Mouse (Mus musculus) naive thymus-derived CD4-positive, alpha-beta T cell, adult 2 months (primary cell): Measurements from ENCODE around the gene Epha7.

Experiments
- DNase-seq: peaks from one replicate; pipeline ENCODE4 v3.0.0-alpha.2; 2011; ENCODE audit warnings: low read depth

Epha7 gene

DNA sequence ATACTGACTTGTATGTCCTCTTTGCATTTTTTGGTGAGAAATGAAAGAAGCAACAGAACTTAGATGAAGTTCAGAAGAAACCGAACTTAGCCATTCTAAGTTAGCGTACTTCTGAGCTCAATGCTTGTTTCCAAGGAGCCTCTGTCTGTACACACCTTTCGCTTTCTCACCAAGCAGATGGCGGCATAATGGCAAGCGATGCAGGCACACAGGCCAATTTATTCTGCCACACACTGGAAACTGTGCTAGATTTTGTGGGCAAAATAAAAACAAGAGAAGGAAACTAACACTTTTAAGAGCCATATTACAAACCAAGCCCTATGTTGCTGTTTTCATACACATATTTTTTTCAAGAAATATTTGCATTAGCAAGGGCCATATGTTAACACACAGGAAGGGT is 88.6 kb downstream of the Epha7 start:
- DNase-seq = no peak

DNA sequence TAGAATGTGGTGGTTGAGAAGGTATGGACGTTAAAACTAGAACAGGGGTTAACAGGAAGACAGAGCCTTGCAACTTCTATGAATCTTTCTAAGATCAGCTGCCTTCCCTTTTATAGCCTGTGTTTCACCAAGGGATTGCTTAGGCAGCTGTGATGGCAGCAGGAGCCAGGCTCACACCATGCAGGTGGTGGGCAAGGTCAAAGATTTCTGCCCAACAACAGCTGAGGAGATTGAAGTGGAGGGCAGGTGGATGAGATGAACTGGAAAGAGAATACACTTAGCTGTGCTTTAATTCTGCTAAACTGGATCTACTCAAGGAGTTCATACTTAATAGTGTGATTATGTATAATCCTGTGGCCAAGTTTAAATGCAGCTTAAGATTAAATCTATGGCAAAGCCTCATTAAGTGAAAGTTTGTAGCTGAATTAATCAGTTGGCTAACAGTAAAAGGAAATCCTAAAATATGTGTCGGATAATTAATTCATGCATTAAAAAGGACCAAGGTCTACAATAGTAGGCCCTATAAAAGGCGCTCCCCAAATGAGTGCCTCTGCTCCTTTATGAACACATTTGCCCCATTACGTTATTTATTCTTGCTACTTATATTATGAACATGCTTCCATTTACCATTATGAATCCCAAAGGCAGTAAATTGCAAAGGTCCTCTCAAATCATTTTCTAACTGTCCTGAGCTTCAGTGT is 89.2 kb downstream of the Epha7 start:
- no peak for DNase-seq

DNA sequence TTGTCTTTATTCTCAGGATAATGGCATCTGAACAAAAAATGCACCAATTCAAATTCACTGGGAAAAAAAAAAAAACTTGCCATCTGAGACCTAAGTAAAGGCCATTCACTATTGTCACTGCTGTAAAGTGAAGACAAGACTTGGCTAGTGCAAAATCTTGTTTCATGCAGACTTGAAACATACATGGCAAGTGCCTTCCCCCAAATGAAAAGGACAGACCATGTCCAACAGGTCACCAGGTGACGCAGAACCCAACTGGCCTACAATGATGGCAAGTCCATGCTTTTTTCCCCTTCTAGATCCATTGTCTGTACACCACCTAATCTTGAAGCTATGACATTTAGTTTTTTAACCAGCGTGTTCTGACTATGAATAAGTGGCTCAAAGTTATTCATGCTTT is 94.1 kb downstream of the Epha7 start:
- DNase-seq = no peak

DNA sequence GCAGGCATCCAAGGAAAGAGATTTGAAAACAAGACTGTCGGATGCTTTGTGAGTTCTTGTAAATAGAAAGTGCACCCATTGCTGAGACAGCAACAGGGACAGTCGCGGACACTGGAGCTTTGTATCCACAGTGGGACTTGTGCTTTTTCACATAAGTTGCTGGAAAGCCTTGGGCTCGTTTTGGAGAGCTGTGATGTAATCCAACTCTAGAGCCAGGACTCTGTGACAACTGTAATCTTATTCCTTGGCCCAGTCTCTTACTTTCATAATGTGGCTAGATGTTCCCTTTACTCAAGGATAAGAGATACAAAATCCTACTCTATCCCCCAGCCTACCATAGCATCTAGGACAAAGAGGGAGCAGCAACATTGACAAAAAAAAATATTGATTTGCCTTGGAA is 97.2 kb downstream of the Epha7 start:
- DNase-seq = no peak

DNA sequence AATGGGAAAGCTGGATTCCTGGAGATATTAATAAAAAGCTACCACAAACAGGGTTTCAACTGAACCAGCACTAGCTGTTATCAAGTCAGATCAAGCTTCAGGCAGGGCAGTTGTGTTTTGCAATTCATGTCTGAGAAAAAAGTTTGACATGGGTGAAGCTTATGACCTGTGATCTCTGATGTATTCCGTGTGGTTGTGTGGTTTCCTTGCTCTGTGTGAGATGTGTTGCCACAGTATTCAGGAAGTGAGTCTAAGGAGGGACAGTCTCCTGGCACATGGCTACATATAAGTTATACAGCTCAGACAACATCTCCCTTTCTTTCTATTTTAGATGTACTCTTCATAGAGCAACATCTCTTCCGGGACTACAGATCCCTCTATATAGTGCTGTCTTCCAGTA is 99.1 kb downstream of the Epha7 start:
- no peak for DNase-seq

DNA sequence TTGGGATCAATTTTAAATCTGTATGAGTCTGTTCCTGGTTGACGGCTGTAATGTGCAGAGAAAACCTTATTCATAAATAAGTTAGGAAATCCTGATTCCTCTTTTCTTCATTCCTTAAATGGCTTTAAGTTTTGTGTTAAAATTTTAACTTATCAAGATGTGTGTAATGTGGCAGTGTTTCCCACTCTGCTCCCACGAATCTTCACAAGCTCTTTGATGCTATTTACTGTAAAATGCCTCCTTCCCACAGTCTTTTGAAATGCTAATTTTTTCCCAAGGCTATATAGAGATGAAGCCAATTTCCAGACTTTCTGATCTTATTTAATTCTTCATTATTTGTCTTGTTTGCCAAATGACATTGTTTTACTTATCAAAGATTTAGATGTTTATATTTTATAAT is 100.7 kb downstream of the Epha7 start:
- DNase-seq = no peak

DNA sequence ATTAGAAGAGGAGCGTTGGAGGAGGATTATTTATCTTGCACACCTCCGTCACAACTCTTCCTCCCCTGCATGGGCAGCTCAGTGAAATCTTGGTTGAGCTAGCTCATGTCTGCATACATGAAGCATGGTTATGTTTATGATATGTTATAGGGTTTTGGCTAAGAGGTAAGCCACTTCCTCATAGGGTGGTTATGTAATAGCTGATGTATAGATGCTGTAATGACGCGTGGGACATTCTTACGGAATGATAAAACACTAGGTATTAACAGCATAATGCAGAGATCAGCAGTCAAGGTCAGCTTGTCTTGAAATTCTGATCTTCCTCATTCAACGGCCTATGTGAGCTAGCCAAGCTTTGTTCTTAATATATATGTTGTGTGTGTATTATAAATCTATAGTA is 107.7 kb downstream of the Epha7 start:
- no peak for DNase-seq

DNA sequence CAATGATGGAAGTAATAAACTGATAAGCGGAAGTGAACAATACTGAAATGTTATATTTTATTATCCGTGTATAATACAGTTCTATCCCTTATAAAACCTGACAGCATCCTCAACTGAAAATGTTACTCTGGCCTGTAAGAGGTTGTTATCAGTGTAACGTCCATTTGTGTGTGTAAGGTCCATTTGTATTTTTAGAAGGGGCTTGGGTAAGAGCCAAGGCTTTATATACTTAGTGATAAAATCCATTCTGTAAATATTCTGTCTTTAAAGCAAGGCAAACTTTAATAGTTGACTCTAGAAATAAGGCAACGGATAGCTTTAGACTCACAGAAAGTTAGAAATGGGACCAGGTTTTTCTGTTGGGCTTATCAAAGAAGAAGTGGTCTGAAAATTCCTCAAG is 113.1 kb downstream of the Epha7 start:
- DNase-seq = no peak

DNA sequence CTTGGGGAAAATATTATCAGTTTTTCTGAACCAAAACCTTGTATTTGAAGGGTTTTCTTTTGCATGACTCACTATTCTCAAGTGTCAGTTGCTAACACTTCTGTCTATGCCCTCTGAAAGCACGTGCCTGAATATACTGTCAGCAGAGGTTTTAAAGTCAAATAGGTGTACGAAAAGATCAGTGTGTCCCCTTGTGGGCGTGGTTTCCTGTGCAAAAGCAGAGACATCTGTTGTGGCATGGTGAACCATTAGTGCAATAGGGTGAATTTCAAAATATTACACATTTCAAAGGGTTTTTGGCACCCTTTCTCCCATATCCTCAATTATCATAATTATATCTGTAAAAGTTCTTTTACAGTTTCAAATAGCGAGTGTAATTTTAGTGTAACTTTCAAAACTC is 120.5 kb downstream of the Epha7 start:
- DNase-seq = no peak

DNA sequence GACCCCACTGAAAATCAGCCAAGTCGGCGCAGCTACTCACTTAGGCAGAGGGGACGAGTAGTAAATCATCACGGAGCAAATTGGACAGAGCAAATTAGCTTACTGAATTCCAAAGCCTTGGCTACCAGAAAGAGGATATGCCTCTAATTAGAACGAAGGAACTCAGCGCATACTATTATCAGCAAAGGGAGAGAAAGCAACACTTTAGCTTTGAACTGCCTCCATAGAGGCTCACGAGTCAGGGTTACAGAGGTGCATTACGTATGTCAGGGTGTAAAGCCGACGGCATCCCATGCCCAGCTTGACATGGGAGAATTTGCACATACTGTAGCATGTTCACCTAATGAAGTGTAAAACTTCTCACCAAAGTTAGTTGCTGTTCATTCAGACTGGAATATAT is 121.9 kb downstream of the Epha7 start:
- DNase-seq = no peak

DNA sequence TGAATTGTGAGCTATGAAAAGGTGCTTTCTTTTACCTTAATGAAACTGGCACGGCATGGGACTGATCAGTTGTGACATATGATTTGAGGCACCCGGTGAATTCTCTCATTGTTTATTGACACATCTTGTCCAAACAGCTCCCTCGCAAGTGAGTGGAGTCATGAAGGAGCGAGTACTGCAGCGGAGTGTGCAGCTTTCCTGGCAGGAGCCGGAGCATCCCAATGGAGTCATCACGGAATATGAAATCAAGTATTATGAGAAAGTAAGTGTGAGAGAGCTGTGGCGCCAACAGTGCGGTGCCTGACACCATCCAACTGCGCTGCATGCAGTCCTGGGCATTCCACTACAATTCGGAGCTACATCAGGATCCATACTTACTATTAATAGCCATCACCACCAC is 122.6 kb downstream of the Epha7 start:
- no peak for DNase-seq

DNA sequence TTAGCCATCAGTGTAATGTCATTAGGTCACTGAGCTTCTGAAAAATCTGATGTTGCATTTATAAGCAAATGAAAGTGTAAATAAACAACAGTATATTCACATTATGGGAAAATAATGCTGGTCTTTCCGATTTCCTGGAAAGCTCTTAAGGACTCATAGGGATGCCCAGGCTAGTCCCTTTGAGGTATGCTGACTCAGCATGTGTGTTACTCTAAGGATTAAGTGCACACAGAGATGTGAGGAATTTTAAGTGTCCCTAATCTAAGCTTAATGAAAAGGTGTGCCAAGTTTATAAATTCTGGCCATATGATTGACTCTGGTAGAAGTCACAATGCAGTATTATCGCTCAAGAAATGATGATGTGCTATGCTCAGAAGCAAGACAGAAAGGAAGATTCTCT is 127.8 kb downstream of the Epha7 start:
- no peak for DNase-seq

DNA sequence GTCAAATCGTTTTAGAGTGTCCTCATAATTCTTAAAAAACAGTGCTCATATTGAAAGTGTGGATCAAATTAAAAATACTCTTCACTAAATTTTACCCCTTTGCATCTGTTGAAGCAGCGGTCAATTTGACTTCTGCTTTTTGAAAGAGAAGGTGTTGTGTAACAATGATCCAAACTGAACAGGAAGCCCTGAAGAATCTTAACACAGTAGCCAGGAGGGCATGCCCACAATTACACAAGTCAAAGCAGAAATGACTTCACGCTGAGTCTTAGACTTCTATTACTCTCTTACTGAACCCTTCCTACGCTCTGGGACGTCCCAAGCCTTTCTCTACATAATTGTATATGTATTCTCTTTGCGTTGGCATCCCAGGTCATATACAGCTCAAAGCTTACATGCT is 131.3 kb downstream of the Epha7 start:
- no peak for DNase-seq

DNA sequence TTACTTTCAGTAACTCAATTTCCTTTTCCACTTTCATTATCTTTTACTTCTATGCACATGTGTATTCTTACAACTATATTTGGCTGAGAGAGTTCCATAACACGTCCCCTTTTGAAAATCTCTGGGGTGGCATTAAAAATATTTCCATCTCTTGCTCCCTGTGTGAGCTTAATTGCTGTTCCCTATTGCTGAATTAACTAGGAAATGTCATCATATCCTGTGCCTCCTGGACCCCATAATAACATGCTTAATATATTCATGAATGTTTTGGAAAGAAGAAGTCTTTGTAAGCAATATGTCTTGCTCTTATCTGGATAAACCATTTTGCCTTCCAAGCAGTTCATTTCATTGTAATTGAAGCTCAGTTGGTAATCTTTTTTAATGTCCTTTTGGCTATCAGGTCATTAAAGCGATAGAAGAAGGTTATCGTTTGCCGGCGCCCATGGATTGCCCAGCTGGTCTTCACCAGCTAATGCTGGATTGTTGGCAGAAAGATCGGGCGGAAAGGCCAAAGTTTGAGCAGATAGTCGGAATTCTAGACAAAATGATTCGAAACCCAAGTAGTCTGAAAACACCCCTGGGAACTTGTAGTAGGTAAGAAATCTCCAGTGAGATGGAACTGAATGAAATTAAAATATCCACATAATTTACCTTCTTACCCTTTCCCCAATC is 148.1 kb downstream of the Epha7 start:
- DNase-seq = no peak

DNA sequence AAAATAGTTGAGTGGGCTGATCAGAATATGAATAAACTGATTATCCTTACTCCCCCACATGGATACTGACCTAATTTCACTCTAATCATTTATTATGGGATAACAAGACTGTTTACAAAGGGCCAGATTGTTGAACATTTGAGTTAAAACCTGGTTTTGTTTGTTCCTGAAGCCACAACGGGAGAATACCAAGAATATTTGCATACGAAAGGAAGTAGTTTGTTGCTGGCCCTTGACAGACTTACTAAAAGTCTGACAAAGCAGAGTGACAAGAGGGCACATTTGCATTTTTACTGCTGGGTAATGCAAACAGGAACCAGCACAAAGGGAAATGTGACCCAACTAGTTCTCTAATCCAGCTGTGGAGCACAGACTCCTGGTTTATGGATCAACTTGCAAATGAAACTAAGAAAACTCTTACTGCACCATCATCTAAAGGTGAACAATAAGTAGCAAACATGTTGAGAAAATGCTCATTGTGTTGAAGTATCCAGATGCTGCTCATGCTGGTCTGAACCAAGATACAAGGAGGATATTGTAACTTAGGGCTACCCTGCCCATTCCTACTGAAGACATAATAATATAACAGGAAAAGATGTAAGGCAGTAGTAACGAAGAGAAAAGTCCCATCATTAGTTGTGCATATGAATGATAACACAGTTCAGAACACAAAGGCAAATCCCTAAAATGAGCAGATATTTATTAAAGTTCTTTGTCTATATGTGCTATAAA is 154.8 kb downstream of the Epha7 start:
- no peak for DNase-seq

DNA sequence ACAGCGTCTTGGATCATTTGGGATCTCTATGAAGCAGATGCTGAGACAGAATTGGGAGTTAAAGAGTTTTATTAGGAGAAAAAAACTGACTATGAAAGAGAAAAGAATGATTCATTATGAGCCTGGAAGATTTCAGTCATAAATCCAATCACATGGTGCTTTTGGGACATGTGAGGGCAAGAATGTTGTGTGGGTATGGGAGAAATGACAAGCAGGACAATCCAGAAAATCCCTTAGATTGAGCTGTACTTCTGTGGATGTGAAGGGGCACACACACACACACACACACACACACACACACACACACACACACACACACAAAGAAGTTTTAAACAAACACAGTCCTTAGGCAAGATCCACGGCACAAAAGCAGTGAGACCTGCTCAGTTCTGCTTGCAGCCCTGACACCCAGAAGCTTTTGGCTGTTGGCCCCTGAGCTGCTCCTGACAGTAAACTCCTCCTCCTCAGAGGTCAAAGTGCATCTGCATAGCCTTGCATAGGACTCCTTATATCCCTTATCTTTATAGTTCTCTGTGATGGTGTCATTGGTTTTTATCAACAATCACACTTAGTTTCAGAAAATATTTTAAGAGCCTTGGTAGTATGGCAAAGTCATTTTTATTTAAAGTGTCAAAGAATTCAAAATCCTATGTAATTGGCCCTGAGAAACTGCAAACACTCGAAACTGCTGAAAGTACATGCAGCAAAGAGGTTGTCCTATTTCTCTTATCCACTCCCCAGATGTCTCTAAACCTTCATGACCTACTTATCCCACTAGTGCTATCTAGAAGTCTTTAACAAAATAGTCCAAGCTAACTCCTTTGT is 185.7 kb downstream of the Epha7 start:
- DNase-seq = no peak

DNA sequence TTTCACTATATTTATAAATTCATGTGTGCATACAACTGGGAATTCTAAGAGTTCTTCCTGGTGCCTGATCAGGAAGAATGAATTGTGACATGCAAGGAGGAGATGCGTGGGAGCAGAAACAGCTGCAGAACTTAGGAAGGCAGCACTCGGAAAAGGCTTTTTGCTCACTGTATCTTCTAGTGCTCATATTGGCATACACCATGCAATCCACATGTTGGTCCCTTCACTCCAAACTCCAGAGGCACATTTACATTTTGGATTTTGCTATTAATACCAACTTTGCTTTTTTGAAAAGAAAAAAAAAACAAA is 186.3 kb downstream of the Epha7 start:
- no peak for DNase-seq

DNA sequence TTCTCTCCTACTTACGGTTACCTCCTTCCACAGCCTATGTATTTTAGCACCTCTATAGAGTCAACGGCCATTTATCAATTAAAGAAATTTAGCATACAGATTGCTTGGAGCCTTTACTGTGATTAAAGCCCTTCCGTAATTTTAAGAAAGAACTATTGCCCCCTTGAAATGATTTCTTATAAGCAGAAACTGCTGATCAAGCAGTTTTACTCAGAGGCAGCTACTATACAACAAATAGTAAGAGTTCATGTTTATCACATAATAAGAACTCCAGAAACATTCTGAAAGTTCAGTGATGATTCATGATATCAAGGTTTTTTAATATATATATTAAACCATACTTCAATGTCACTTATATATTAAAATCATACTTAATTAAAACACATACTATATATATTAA is 197.4 kb downstream of the Epha7 start:
- DNase-seq = no peak
